Comparison of ENCODE assay signal across 9 mouse cellular contexts in the genomic region with DNA sequence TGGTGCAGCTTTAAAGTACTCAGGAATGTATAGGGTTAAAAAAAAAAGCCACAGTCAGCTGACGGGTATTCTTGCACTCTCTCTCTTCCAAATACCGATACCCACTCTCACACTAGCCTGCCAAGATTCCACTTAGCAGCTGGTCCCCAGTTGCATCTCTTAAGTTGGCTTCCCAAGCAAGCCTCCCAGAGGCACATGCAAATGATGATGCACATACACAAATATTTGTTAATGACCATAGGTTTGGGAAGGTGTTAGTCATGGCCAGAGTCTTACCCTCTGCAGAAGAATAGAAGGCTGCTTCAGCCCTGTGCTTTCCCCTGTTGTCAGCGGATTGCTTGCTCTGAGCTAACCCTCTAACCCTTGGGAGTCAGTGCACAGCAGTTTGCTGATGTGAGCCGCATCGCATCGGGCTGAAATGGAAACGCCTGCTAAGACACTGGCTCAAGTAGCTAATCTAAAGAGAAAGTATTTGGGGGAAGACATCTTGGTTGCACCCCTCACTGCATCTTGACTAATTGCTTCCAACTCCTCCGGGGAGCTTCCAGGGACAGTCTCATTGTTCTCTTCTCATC. TPM values are rescaled to one million over a fixed set of nuclear protein-coding genes. Genes with fewer than 3 reads are reported as not detected.
DNase-seq lines count a peak whose midpoint lies in the region; ATAC-seq and TF ChIP-seq lines count a peak whose summit lies in the region.
"Had no signal": no experiment of that assay in that cellular context is flagged by ENCODE, and none has a peak within 500 bp of the region (broad histone marks: within the 10 kb centered on the region; RNA-seq: fewer than 3 reads in every experiment).

No protein-coding gene starts in this region.

- intact Hi-C loops in left cerebral cortex, postnatal 10 days (cut with DNase I) = no loop called here

- H3K4me1 ChIP-seq in embryonic fibroblast, embryonic 13.5 days (ENCODE audit: control insufficient read depth, insufficient read depth, low read length) = peaks cover 9% of the 10 kb centered on the region
- H3K4me1 ChIP-seq in heart, postnatal 0 days (ENCODE audit: control insufficient read depth, insufficient read depth) = 0 out of 2 replicates have a peak, but pooled peaks cover 4% of the 10 kb centered on the region
- no peaks in the 10 kb centered on the region; the same call in 1 of the 2 replicates for H3K4me1 ChIP-seq in liver, postnatal 0 days (ENCODE audit: insufficient read depth)

- H3K9ac ChIP-seq in heart, postnatal 0 days (replicated peaks; ENCODE audit: low read depth, low read length) = 0 out of 2 replicates have a peak overlapping the region, but pooled peaks have one; percentile 1
- H3K9ac ChIP-seq in liver, postnatal 0 days (replicated peaks) = no peak overlapping the region

- TF ChIP-seq EP300 in heart, postnatal 0 days (IDR thresholded peaks at IDR 0.05; ENCODE audit: low read depth) = no peak
- TF ChIP-seq EP300 in liver, postnatal 0 days (IDR thresholded peaks at IDR 0.05; ENCODE audit: low read depth) = no peak

- H3K27ac ChIP-seq in embryonic fibroblast, embryonic 13.5 days (ENCODE audit: insufficient read depth, low read length) = peak overlapping the region; percentile 35
- H3K27ac ChIP-seq in heart, postnatal 0 days (ENCODE audit: low read depth) = peak overlapping the region; percentile 65
- no peak overlapping the region for H3K27ac ChIP-seq in liver, postnatal 0 days (ENCODE audit: low read depth)

- H3K36me3 ChIP-seq in heart, postnatal 0 days (replicated peaks; ENCODE audit: control insufficient read depth, insufficient read depth, low read length) = no peaks in the 10 kb centered on the region
- no peaks in the 10 kb centered on the region for H3K36me3 ChIP-seq in liver, postnatal 0 days (replicated peaks; ENCODE audit: insufficient read depth, low read length)

- peak overlapping the region; percentile 43 for H3K4me2 ChIP-seq in heart, postnatal 0 days (ENCODE audit: low read depth, low read length)
- H3K4me2 ChIP-seq in liver, postnatal 0 days (ENCODE audit: low read depth, low read length) = no peak overlapping the region

- DNase-seq in heart, adult 11 months = peak; percentile 87
- no peak for DNase-seq in heart, adult 8-10 months (ENCODE audit: low spot score)
- DNase-seq in heart, postnatal 0 days (ENCODE audit: low spot score) = peak; percentile 70
- peak; percentile 28 to 62 for DNase-seq in left cerebral cortex, postnatal 10 days (ENCODE audit: extremely low spot score in 1 of 2, low spot score in 2 of 2)
- DNase-seq in right cerebral cortex, postnatal 10 days (ENCODE audit: low spot score in 2 of 2) = peak; percentile 71 to 83
- no peak for DNase-seq in spleen, adult 12 weeks (ENCODE audit: low spot score)
- DNase-seq in liver, postnatal 0 days = no peak

- H3K4me3 ChIP-seq in embryonic fibroblast, embryonic 13.5 days (ENCODE audit: insufficient read depth, low read length) = no peak overlapping the region
- H3K4me3 ChIP-seq in heart, postnatal 0 days (ENCODE audit: low read depth, low read length) = peak overlapping the region; percentile 17; the same call in 1 of the 2 replicates
- no peak overlapping the region for H3K4me3 ChIP-seq in liver, postnatal 0 days (ENCODE audit: low read depth, low read length)

- no peaks in the 10 kb centered on the region for H3K9me3 ChIP-seq in heart, postnatal 0 days (replicated peaks; ENCODE audit: control insufficient read depth, low read length)
- H3K9me3 ChIP-seq in liver, postnatal 0 days (ENCODE audit: low read length) = no peaks in the 10 kb centered on the region

- no peak for TF ChIP-seq CTCF in embryonic fibroblast, embryonic 13.5 days (IDR thresholded peaks at IDR 0.05; ENCODE audit: borderline replicate concordance, insufficient read depth, low read length)
- TF ChIP-seq CTCF in heart, postnatal 0 days (IDR thresholded peaks at IDR 0.05; ENCODE audit: low read depth) = no peak
- no peak for TF ChIP-seq CTCF in liver, postnatal 0 days (IDR thresholded peaks at IDR 0.05; ENCODE audit: low read depth)

- WGBS in heart, postnatal 0 days = 11% methylated on average over 8 of the region's 8 CpGs
- 16% methylated on average over 8 of the region's 8 CpGs for WGBS in liver, postnatal 0 days (ENCODE audit: insufficient replicate concordance)

- no peak for TF ChIP-seq POLR2A in embryonic fibroblast, embryonic 13.5 days (IDR thresholded peaks at IDR 0.05; ENCODE audit: low read depth, low read length)

- ATAC-seq in heart, postnatal 0 days (ENCODE audit: insufficient read depth, low read depth) = peak; percentile 80
- ATAC-seq in liver, postnatal 0 days = no peak

- H3K27me3 ChIP-seq in heart, postnatal 0 days (ENCODE audit: control insufficient read depth, insufficient read depth, low read length) = no peaks in the 10 kb centered on the region
- H3K27me3 ChIP-seq in liver, postnatal 0 days (ENCODE audit: insufficient read depth, low read length) = no peaks in the 10 kb centered on the region; the same call in 1 of the 2 replicates

RNA-seq across cellular contexts. Expression of a gene that starts 39.4 kb away (rescaled TPM):
- total RNA-seq in heart, adult 8-10 months (2022) = under 1 TPM; 0.11 to 0.35 (median 0.23) TPM
- 0.38 and 0.83 TPM in 2 replicates for polyA plus RNA-seq in embryonic fibroblast, embryonic 13.5 days (2011; ENCODE audit: insufficient read length, low read depth, missing spikeins)
- total RNA-seq in heart, postnatal 0 days (2014; rRNA removed; ENCODE audit: low replicate concordance) = not detected in 2 replicates
- polyA plus RNA-seq in heart, postnatal 0 days (2015; fragmentation: Nextera tagmentation; extraction: Ambion mirVana) = 0.30 and 0.51 TPM in 2 replicates
- 1 to 10 TPM in 1 of 2 experiments, under 1 TPM in 1; 0.55 to 1.2 TPM for total RNA-seq in left cerebral cortex, postnatal 10 days (2021)
- polyA plus RNA-seq in liver, postnatal 0 days (2015; fragmentation: Nextera tagmentation; extraction: Ambion mirVana) = 0.09 and 0.19 TPM in 2 replicates
- total RNA-seq: neutrophil, adult 5-6 weeks had no signal

RNA-seq across cellular contexts. Expression of a gene that starts 55.6 kb away (rescaled TPM):
- 10 to 100 TPM; 18.0 to 21.5 (median 20.0) TPM for total RNA-seq in heart, adult 8-10 months (2022)
- 40.1 and 52.7 TPM in 2 replicates for polyA plus RNA-seq in embryonic fibroblast, embryonic 13.5 days (2011; ENCODE audit: insufficient read length, low read depth, missing spikeins)
- total RNA-seq in heart, postnatal 0 days (2014; rRNA removed; ENCODE audit: low replicate concordance) = 49.3 and 55.3 TPM in 2 replicates
- polyA plus RNA-seq in heart, postnatal 0 days (2015; fragmentation: Nextera tagmentation; extraction: Ambion mirVana) = 10.6 and 11.3 TPM in 2 replicates
- total RNA-seq in left cerebral cortex, postnatal 10 days (2021) = 10 to 100 TPM; 72.9 to 78.2 TPM
- 11.1 and 11.5 TPM in 2 replicates for polyA plus RNA-seq in liver, postnatal 0 days (2015; fragmentation: Nextera tagmentation; extraction: Ambion mirVana)

Comparison
In these comparisons a context has a peak if more than half of its experiments do, and no peak if none do; other contexts are left out.
1. DNase-seq: peak in heart, adult 11 months (single experiment), heart, postnatal 0 days (single experiment), left cerebral cortex, postnatal 10 days (2 of 2) and right cerebral cortex, postnatal 10 days (2 of 2); none in heart, adult 8-10 months (single experiment), spleen, adult 12 weeks (single experiment) and liver, postnatal 0 days (single experiment).